In the genomic region with DNA sequence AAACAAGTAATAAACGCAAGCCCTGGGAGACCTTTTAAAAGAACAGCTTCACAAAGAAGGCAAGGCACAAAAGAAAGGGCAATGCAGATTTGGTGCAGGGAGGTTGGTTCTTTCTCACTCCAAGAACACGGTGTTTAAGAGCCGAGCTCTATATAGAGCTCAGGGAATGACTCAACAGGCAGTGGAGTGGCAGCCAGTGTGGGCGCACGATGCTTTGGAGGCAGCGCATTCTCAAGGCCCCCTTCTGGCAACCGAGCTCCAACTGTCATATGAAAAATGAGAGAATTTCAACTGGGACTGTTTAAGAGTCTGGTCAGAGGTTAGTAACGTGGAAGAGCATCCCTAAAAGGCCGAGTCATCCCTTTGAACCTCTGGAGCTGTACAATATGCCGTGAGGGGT, we compare ENCODE assay signal across 10 mouse cellular contexts.
DNase-seq lines count a peak whose midpoint lies in the region; ATAC-seq and TF ChIP-seq lines count a peak whose summit lies in the region.
"Had no signal": no experiment of that assay in that cellular context is flagged by ENCODE, and none has a peak within 500 bp of the region (broad histone marks: within the 10 kb centered on the region; RNA-seq: fewer than 3 reads in every experiment).

No protein-coding gene starts in this region.

- 46% methylated on average over 10 of the region's 10 CpGs for WGBS in liver, postnatal 0 days (ENCODE audit: insufficient replicate concordance)
- 55% methylated on average over 10 of the region's 10 CpGs for WGBS in liver, embryonic 11.5 days
- 33% methylated on average over 10 of the region's 10 CpGs for WGBS in stomach, postnatal 0 days

- H3K4me1 ChIP-seq in liver, postnatal 0 days (ENCODE audit: insufficient read depth): peaks cover 8% of the 10 kb centered on the region
- peaks cover 16% of the 10 kb centered on the region for H3K4me1 ChIP-seq in liver, embryonic 11.5 days (replicated peaks; ENCODE audit: control insufficient read depth, insufficient read depth, low read length)
- peaks cover 11% of the 10 kb centered on the region for H3K4me1 ChIP-seq in cortical plate, adult 2 months (ENCODE audit: control insufficient read depth, insufficient read depth, low read length)
- H3K4me1 ChIP-seq in stomach, postnatal 0 days (replicated peaks; ENCODE audit: control insufficient read depth, insufficient read depth): no peaks in the 10 kb centered on the region; the same call in 1 of the 2 replicates

- H3K36me3 ChIP-seq in liver, postnatal 0 days (replicated peaks; ENCODE audit: insufficient read depth, low read length): no peaks in the 10 kb centered on the region
- no peaks in the 10 kb centered on the region for H3K36me3 ChIP-seq in liver, embryonic 11.5 days (ENCODE audit: control insufficient read depth, insufficient read depth, low read length)
- H3K36me3 ChIP-seq in stomach, postnatal 0 days (ENCODE audit: control insufficient read depth, insufficient read depth, low read length): no peaks in the 10 kb centered on the region
- H3K36me3 ChIP-seq: liver, embryonic 13.5 days had no signal

- H3K4me2 ChIP-seq in liver, postnatal 0 days (ENCODE audit: low read depth, low read length): no peak overlapping the region
- no peak overlapping the region for H3K4me2 ChIP-seq in liver, embryonic 11.5 days
- no peak overlapping the region for H3K4me2 ChIP-seq in stomach, postnatal 0 days (replicated peaks; ENCODE audit: low read depth)

- no peak for TF ChIP-seq CTCF in liver, postnatal 0 days (IDR thresholded peaks at IDR 0.05; ENCODE audit: low read depth)
- TF ChIP-seq CTCF in cortical plate, adult 2 months (IDR thresholded peaks at IDR 0.05; ENCODE audit: extremely low read depth, insufficient read depth, low read length): 0 out of 2 replicates have a peak, but pooled peaks have one; percentile 1
- TF ChIP-seq CTCF in stomach, postnatal 0 days (IDR thresholded peaks at IDR 0.05; ENCODE audit: low read depth): peak; percentile 21; the same call in 1 of the 2 replicates

- peak; percentile 70 for TF ChIP-seq POLR2A in cortical plate, adult 2 months (IDR thresholded peaks at IDR 0.05; ENCODE audit: extremely low read depth, insufficient read depth, low read length)

- intact Hi-C loops in left cerebral cortex, postnatal 10 days (cut with DNase I): no loop called here

- no peaks in the 10 kb centered on the region for H3K27me3 ChIP-seq in liver, postnatal 0 days (ENCODE audit: insufficient read depth, low read length)
- H3K27me3 ChIP-seq in liver, embryonic 11.5 days (replicated peaks; ENCODE audit: control insufficient read depth, insufficient read depth, low read length): no peaks in the 10 kb centered on the region
- no peaks in the 10 kb centered on the region for H3K27me3 ChIP-seq in stomach, postnatal 0 days (ENCODE audit: control insufficient read depth, insufficient read depth, low read length)
- H3K27me3 ChIP-seq: liver, embryonic 13.5 days had no signal

- ATAC-seq in liver, postnatal 0 days: peak; percentile 27; the same call in 1 of the 2 replicates
- ATAC-seq in liver, embryonic 11.5 days (replicated peaks; ENCODE audit: low FRiP score): no peak
- no peak; the same call in 1 of the 2 replicates for ATAC-seq in stomach, postnatal 0 days (ENCODE audit: low FRiP score, low TSS enrichment)

- H3K27ac ChIP-seq in liver, postnatal 0 days (ENCODE audit: low read depth): no peak overlapping the region
- no peak overlapping the region for H3K27ac ChIP-seq in liver, embryonic 11.5 days (ENCODE audit: low read depth, low read length)
- H3K27ac ChIP-seq in cortical plate, adult 2 months (ENCODE audit: insufficient read depth, low read length): peak overlapping the region; percentile 91
- 0 out of 2 replicates have a peak overlapping the region, but pooled peaks have one; percentile 9 for H3K27ac ChIP-seq in stomach, postnatal 0 days (replicated peaks)
- H3K27ac ChIP-seq: liver, embryonic 13.5 days had no signal

- no peak overlapping the region for H3K9ac ChIP-seq in liver, postnatal 0 days (replicated peaks)
- H3K9ac ChIP-seq in liver, embryonic 11.5 days (ENCODE audit: low read depth, low read length): no peak overlapping the region
- no peak overlapping the region for H3K9ac ChIP-seq in stomach, postnatal 0 days (ENCODE audit: low read length)
- H3K9ac ChIP-seq: liver, embryonic 13.5 days had no signal

- H3K9me3 ChIP-seq in liver, postnatal 0 days (ENCODE audit: low read length): no peaks in the 10 kb centered on the region
- H3K9me3 ChIP-seq in liver, embryonic 11.5 days (ENCODE audit: control insufficient read depth, low read length): no peaks in the 10 kb centered on the region
- H3K9me3 ChIP-seq in stomach, postnatal 0 days (ENCODE audit: control insufficient read depth, low read length): no peaks in the 10 kb centered on the region
- H3K9me3 ChIP-seq: liver, embryonic 13.5 days had no signal

- DNase-seq in liver, postnatal 0 days: no peak
- no peak for DNase-seq in liver, embryonic 11.5 days (ENCODE audit: low spot score)
- peak; percentile 49 to 59 for DNase-seq in left cerebral cortex, postnatal 10 days (ENCODE audit: extremely low spot score in 1 of 2, low spot score in 2 of 2)
- DNase-seq in stomach, postnatal 0 days (ENCODE audit: low spot score): no peak
- no peak for DNase-seq in ovary, postnatal 10 days (ENCODE audit: low spot score)
- no peak for DNase-seq in c-Kit-positive CD71-positive TER-119-positive erythroid progenitor cells, embryonic 14.5 days (ENCODE audit: low spot score)
- no peak for DNase-seq in kidney, adult 18-20 months
- DNase-seq: gastrocnemius, postnatal 10 days; liver, embryonic 13.5 days had no signal

- no peak for TF ChIP-seq EP300 in liver, postnatal 0 days (IDR thresholded peaks at IDR 0.05; ENCODE audit: low read depth)
- TF ChIP-seq EP300 in stomach, postnatal 0 days (optimal IDR thresholded peaks at IDR 0.05): no peak

- no peak overlapping the region for H3K4me3 ChIP-seq in liver, postnatal 0 days (ENCODE audit: low read depth, low read length)
- H3K4me3 ChIP-seq in liver, embryonic 11.5 days (ENCODE audit: low read depth, low read length): no peak overlapping the region
- H3K4me3 ChIP-seq in cortical plate, adult 2 months (ENCODE audit: insufficient read depth, low read length): no peak overlapping the region
- no peak overlapping the region for H3K4me3 ChIP-seq in stomach, postnatal 0 days (ENCODE audit: low read depth, low read length)

Comparison
In these comparisons a context has a peak if more than half of its experiments do, and no peak if none do; other contexts are left out.
1. DNase-seq: peak in left cerebral cortex, postnatal 10 days (2 of 2); none in liver, postnatal 0 days (single experiment), liver, embryonic 11.5 days (single experiment), stomach, postnatal 0 days (single experiment), ovary, postnatal 10 days (single experiment), c-Kit-positive CD71-positive TER-119-positive erythroid progenitor cells, embryonic 14.5 days (single experiment) and kidney, adult 18-20 months (single experiment).
2. H3K27ac ChIP-seq: peak in cortical plate, adult 2 months (single experiment) and stomach, postnatal 0 days (single experiment); none in liver, postnatal 0 days (single experiment) and liver, embryonic 11.5 days (single experiment).